Comparison of ENCODE assay signal across 8 mouse cellular contexts in genomic region chr15:103627085-103627484, GRCm38 (mm10).
DNase-seq lines count a peak whose midpoint lies in the region; ATAC-seq and TF ChIP-seq lines count a peak whose summit lies in the region.

No protein-coding gene starts in this region.

- no peak overlapping the region for H3K9ac ChIP-seq in ES-E14 (ENCODE audit: insufficient read depth, low read depth, low read length, poor library complexity, severe bottlenecking)
- no peak overlapping the region for H3K9ac ChIP-seq in kidney, postnatal 0 days (ENCODE audit: low read depth, low read length)

- no peak for TF ChIP-seq CTCF in kidney, postnatal 0 days (IDR thresholded peaks at IDR 0.05; ENCODE audit: low read depth)

- no peak overlapping the region for H3K4me2 ChIP-seq in kidney, postnatal 0 days (ENCODE audit: low read length)

- H3K27ac ChIP-seq in ES-E14 (ENCODE audit: insufficient read depth, low read depth, low read length, poor library complexity, severe bottlenecking) = no peak overlapping the region
- peak overlapping the region; percentile 60; the same call in 1 of the 2 replicates for H3K27ac ChIP-seq in kidney, postnatal 0 days

- no peaks in the 10 kb centered on the region for H3K9me3 ChIP-seq in ES-E14 (ENCODE audit: control insufficient read depth, insufficient read depth, low read depth, low read length)
- no peaks in the 10 kb centered on the region for H3K9me3 ChIP-seq in kidney, postnatal 0 days (replicated peaks; ENCODE audit: low read length)

- in situ Hi-C loops in ES-E14 (cut with MboI; ENCODE audit: low sequenced_read_pairs in 2 of 2, unreplicated experiment in 2 of 2) = no loop called here

- H3K27me3 ChIP-seq in kidney, postnatal 0 days (ENCODE audit: insufficient read depth, low read length) = no peaks in the 10 kb centered on the region

- DNase-seq in embryo, embryonic 10 days (ENCODE audit: low spot score) = peak; percentile 12
- no peak for DNase-seq in embryo, embryonic 9.5 days (ENCODE audit: extremely low spot score)
- peak; percentile 12 for DNase-seq in ES-E14 (ENCODE audit: low read depth, low spot score)
- DNase-seq in fat pad, adult 2 months (ENCODE audit: extremely low read depth, low read depth, low spot score) = peak; percentile 63
- peak; percentile 63 for DNase-seq in kidney, postnatal 0 days (ENCODE audit: low spot score)
- DNase-seq in mesoderm, embryonic 11.5 days (ENCODE audit: low read depth, low spot score) = peak; percentile 9
- no peak for DNase-seq in spleen, adult 18-20 months
- DNase-seq in natural killer cell, adult 2 months (ENCODE audit: low spot score in 2 of 2) = no peak

- no peak overlapping the region for H3K4me3 ChIP-seq in ES-E14 (ENCODE audit: insufficient read depth in 1 of 2, low read depth in 1 of 2, low read length in 2 of 2, poor library complexity in 1 of 2, severe bottlenecking in 1 of 2)
- H3K4me3 ChIP-seq in kidney, postnatal 0 days (replicated peaks; ENCODE audit: low read depth, low read length) = no peak overlapping the region

- H3K36me3 ChIP-seq in ES-E14 (ENCODE audit: control insufficient read depth, insufficient read depth, low read length, poor library complexity, severe bottlenecking) = no peaks in the 10 kb centered on the region
- no peaks in the 10 kb centered on the region for H3K36me3 ChIP-seq in kidney, postnatal 0 days (ENCODE audit: insufficient read depth, low read length)

- H3K4me1 ChIP-seq in ES-E14 (ENCODE audit: control insufficient read depth in 2 of 2, insufficient read depth in 2 of 2, low read length in 2 of 2, poor library complexity in 1 of 2) = no peaks in the 10 kb centered on the region
- H3K4me1 ChIP-seq in kidney, postnatal 0 days (replicated peaks; ENCODE audit: insufficient read depth, low read length) = no peaks in the 10 kb centered on the region

- ATAC-seq in kidney, postnatal 0 days (replicated peaks; ENCODE audit: low FRiP score, low read depth) = peak; percentile 73; the same call in 1 of the 2 replicates

- 27% methylated on average over 1 of the region's 1 CpGs for WGBS in kidney, postnatal 0 days

TF ChIP-seq in ES-E14, 5 proteins besides CTCF, POLR2A, EP300 and RAD21:
- no peak for TF ChIP-seq CHD2 (IDR thresholded peaks at IDR 0.05; ENCODE audit: low read depth, low read length)
- TF ChIP-seq ZC3H11A (IDR thresholded peaks at IDR 0.05; ENCODE audit: borderline replicate concordance, low read depth, low read length) = no peak
- no peak for TF ChIP-seq HCFC1 (IDR thresholded peaks at IDR 0.05; ENCODE audit: borderline replicate concordance, insufficient read depth, low read length)
- no peak for TF ChIP-seq MAFK (IDR thresholded peaks at IDR 0.05; ENCODE audit: insufficient read depth, low read depth, low read length)
- TF ChIP-seq ZNF384 (IDR thresholded peaks at IDR 0.05; ENCODE audit: low read depth, low read length) = no peak

Comparison
In these comparisons a context has a peak if more than half of its experiments do, and no peak if none do; other contexts are left out.
1. DNase-seq: peak in embryo, embryonic 10 days (single experiment), ES-E14 (single experiment), fat pad, adult 2 months (single experiment), kidney, postnatal 0 days (single experiment) and mesoderm, embryonic 11.5 days (single experiment); none in embryo, embryonic 9.5 days (single experiment), spleen, adult 18-20 months (0 of 2) and natural killer cell, adult 2 months (0 of 2).